Mouse (Mus musculus) R1 (cell line): ENCODE results near the gene Rab34.

Source experiments
- DNase-seq: peaks from one replicate; pipeline ENCODE4 v3.0.0-alpha.2; 2018; ENCODE audit warnings: low read depth, low spot score

The Rab34 gene

GRCm38 (mm10) chr11:78188331-78189233 lies at the start of gene Rab34:
TSS of gene Rab34 (plus strand) at chr11:78188430.
- DNase-seq, result peak; percentile 85

- DNase-seq, result no peak
Observed at GRCm38 (mm10) chr11:78140665-78141064, 47.6 kb upstream of the Rab34 start.

GRCm38 (mm10) chr11:78143520-78143919 lies 44.7 kb upstream of the Rab34 start:
- DNase-seq, result no peak

GRCm38 (mm10) chr11:78146168-78146567 lies 42.1 kb upstream of the Rab34 start:
- DNase-seq, result peak; percentile 33

GRCm38 (mm10) chr11:78146707-78147543 lies 41.3 kb upstream of the Rab34 start:
- no peak for DNase-seq

GRCm38 (mm10) chr11:78151161-78151560 lies 37.1 kb upstream of the Rab34 start:
- peak; percentile 77 for DNase-seq

- no peak for DNase-seq
Observed at GRCm38 (mm10) chr11:78152299-78153231, 35.7 kb upstream of the Rab34 start.

- no peak for DNase-seq
Observed at GRCm38 (mm10) chr11:78153778-78154177, 34.5 kb upstream of the Rab34 start.

- DNase-seq, result no peak
Observed at GRCm38 (mm10) chr11:78155674-78156073, 32.6 kb upstream of the Rab34 start.

- no peak for DNase-seq
Observed at GRCm38 (mm10) chr11:78156156-78156699, 32.0 kb upstream of the Rab34 start.

- peak; percentile 95 for DNase-seq
Observed at GRCm38 (mm10) chr11:78159096-78159495, 29.1 kb upstream of the Rab34 start.

- DNase-seq, result peak; percentile 34
Observed at GRCm38 (mm10) chr11:78159557-78159956, 28.7 kb upstream of the Rab34 start.

- peak; percentile 31 for DNase-seq
Observed at GRCm38 (mm10) chr11:78160171-78160570, 28.1 kb upstream of the Rab34 start.

GRCm38 (mm10) chr11:78160675-78161074 lies 27.6 kb upstream of the Rab34 start:
- DNase-seq, result no peak

- no peak for DNase-seq
Observed at GRCm38 (mm10) chr11:78161169-78161568, 27.1 kb upstream of the Rab34 start.

- DNase-seq, result no peak
Observed at GRCm38 (mm10) chr11:78161968-78162367, 26.3 kb upstream of the Rab34 start.

GRCm38 (mm10) chr11:78162504-78162903 lies 25.7 kb upstream of the Rab34 start:
- DNase-seq, result no peak

GRCm38 (mm10) chr11:78163045-78163444 lies 25.2 kb upstream of the Rab34 start:
- DNase-seq, result no peak

- DNase-seq, result peak; percentile 93
Observed at GRCm38 (mm10) chr11:78163681-78164603, 24.3 kb upstream of the Rab34 start.

GRCm38 (mm10) chr11:78164604-78164923 lies 23.7 kb upstream of the Rab34 start:
- DNase-seq, result no peak
